Mouse (Mus musculus) layer of hippocampus, adult 8-10 months (tissue): Measurements from ENCODE around the gene Zfp142. TPM values are rescaled to one million over a fixed set of nuclear protein-coding genes. Genes with fewer than 3 reads are reported as not detected.

Source experiments
- DNase-seq, 2 experiments: peaks; one replicate each; pipeline ENCODE4 v3.0.0; 2022; ENCODE audit warnings: low spot score in 2 of 2
- total RNA-seq, 4 experiments: library from RNA; stranded (reverse); gene quantifications; 2 replicates each; pipeline ENCODE4 v1.2.4; 2022

Gene Zfp142
- 10 to 100 TPM; 28.4 to 36.8 (median 31.7) TPM for total RNA-seq

- DNase-seq: peak; percentile 98 to 99
These were observed at the start of gene Zfp142, which contains the start of gene Bcs1l for GRCm38 (mm10) chr1:74587773-74588445. TSS of gene Zfp142 (minus strand) at chr1:74588246. TSS of gene Bcs1l (plus strand) at chr1:74588289.

- no peak for DNase-seq
These were observed 44.7 kb upstream of the Zfp142 start for GRCm38 (mm10) chr1:74632734-74633133.

- DNase-seq: no peak
These were observed 40.0 kb upstream of the Zfp142 start for GRCm38 (mm10) chr1:74628001-74628400.

- DNase-seq: no peak
These were observed 38.0 kb upstream of the Zfp142 start for GRCm38 (mm10) chr1:74626076-74626475.

GRCm38 (mm10) chr1:74624183-74624582, 36.1 kb upstream of the Zfp142 start:
- DNase-seq: no peak

- DNase-seq: peak; percentile 85 to 87
These were observed 13.4 kb upstream of the Zfp142 start, which contains the start of the genes Rnf25 and Stk36 for GRCm38 (mm10) chr1:74601267-74601962. TSS of gene Rnf25 (minus strand) at chr1:74601397. TSS of gene Stk36 (plus strand) at chr1:74601445.

GRCm38 (mm10) chr1:74600501-74601266, 12.6 kb upstream of the Zfp142 start:
- no peak for DNase-seq

- DNase-seq: no peak
These were observed 6.4 kb upstream of the Zfp142 start for GRCm38 (mm10) chr1:74594434-74594833.

- DNase-seq: no peak
These were observed 743 bp downstream of the Zfp142 start for GRCm38 (mm10) chr1:74587233-74587772.

GRCm38 (mm10) chr1:74584616-74585398, 3.2 kb downstream of the Zfp142 start:
- DNase-seq: no peak

- DNase-seq: no peak
These were observed 5.4 kb downstream of the Zfp142 start for GRCm38 (mm10) chr1:74582621-74583020.

GRCm38 (mm10) chr1:74569739-74570719, 18.0 kb downstream of the Zfp142 start:
- DNase-seq: no peak

GRCm38 (mm10) chr1:74565834-74566233, 22.2 kb downstream of the Zfp142 start:
- no peak for DNase-seq

- no peak for DNase-seq
These were observed 29.0 kb downstream of the Zfp142 start for GRCm38 (mm10) chr1:74559061-74559460.

- no peak for DNase-seq
These were observed 43.9 kb downstream of the Zfp142 start, which contains the start of gene Usp37 for GRCm38 (mm10) chr1:74544184-74544583. TSS of gene Usp37 (minus strand) at chr1:74544284.

- DNase-seq: peak; percentile 29 to 41
These were observed 45.5 kb downstream of the Zfp142 start, which contains the start of gene Plcd4 for GRCm38 (mm10) chr1:74542451-74542961. TSS of gene Plcd4 (plus strand) at chr1:74542888.

GRCm38 (mm10) chr1:74538650-74539049, 49.4 kb downstream of the Zfp142 start:
- DNase-seq: peak; percentile 60 to 61

- DNase-seq: no peak
These were observed 59.5 kb downstream of the Zfp142 start for GRCm38 (mm10) chr1:74528589-74528988.

GRCm38 (mm10) chr1:74524746-74525145, 63.3 kb downstream of the Zfp142 start:
- no peak for DNase-seq
